ENCODE assay signal across 27 mouse cellular contexts in the genomic region with DNA sequence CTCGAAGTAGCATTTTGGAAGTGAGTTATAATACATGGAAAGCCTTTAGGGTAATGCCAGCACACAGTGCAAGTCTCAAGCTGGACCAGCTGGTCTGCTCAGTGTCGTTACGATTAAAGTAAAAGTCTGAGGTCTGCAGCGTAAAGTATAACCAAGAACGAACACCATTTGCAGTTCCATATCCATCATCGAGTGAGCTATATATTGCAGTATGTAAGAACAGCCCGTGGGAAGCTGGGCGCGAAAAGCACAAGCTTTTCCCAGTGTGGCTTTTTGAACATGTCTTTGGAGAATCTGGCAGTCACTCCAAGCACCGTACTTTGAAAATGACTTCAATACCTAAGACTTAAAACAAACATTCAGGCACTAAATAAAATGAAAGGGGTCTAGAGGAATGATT. TPM values are rescaled to one million over a fixed set of nuclear protein-coding genes. Genes with fewer than 3 reads are reported as not detected.
A peak's percentile ranks its signal among the peaks of the same experiment; 100 is the strongest.
DNase-seq lines count a peak whose midpoint lies in the region; ATAC-seq lines count a peak whose summit lies in the region.
"Had no signal": no experiment of that assay in that cellular context is flagged by ENCODE, and none has a peak within 500 bp of the region (broad histone marks: within the 10 kb centered on the region; RNA-seq: fewer than 3 reads in every experiment).

No protein-coding gene starts in this region.

- H3K27me3 ChIP-seq in kidney, embryonic 15.5 days, result no peaks in the 10 kb centered on the region
- H3K27me3 ChIP-seq: embryonic facial prominence, embryonic 13.5 days; forebrain, embryonic 13.5 days; heart, embryonic 13.5 days; hindbrain, embryonic 13.5 days; intestine, embryonic 15.5 days had no signal

- peak; percentile 47 to 49 for DNase-seq in frontal cortex, adult 2 months (ENCODE audit: extremely low spot score in 1 of 2, low spot score in 1 of 2)
- no peak for DNase-seq in frontal cortex, postnatal 14 days (ENCODE audit: low spot score in 2 of 2)
- peak; percentile 52 to 70 for DNase-seq in right cerebral cortex, postnatal 10 days (ENCODE audit: low spot score in 2 of 2)
- DNase-seq in right cerebral cortex, adult 2 months (ENCODE audit: low spot score in 2 of 2), result no peak
- peak; percentile 46 for DNase-seq in telencephalon, adult 2 months (ENCODE audit: low read depth, low spot score)
- DNase-seq: adrenal gland, adult 2 months; adrenal gland, postnatal 14 days; cerebellum, adult 11-12 months; cerebellum, adult 8-10 months; cerebellum, postnatal 10 days; cerebellum, postnatal 36 days; embryo, embryonic 11 days; gastrocnemius, postnatal 25 days; heart, adult 2 months; heart, postnatal 14 days had no signal

- peaks cover 9% of the 10 kb centered on the region for H3K4me1 ChIP-seq in kidney, embryonic 15.5 days
- H3K4me1 ChIP-seq: forebrain, embryonic 13.5 days; heart, embryonic 10.5 days had no signal

- no peak for ATAC-seq in kidney, embryonic 15.5 days (replicated peaks; ENCODE audit: low FRiP score)
- ATAC-seq: CD4-positive, CD25-positive, alpha-beta regulatory T cell, adult 4 months; forebrain, embryonic 13.5 days; forebrain, embryonic 16.5 days; hindbrain, embryonic 16.5 days; intestine, embryonic 15.5 days had no signal

- no peak overlapping the region for H3K9ac ChIP-seq in kidney, embryonic 15.5 days
- H3K9ac ChIP-seq: embryonic facial prominence, embryonic 13.5 days; forebrain, embryonic 13.5 days; heart, embryonic 13.5 days; hindbrain, embryonic 13.5 days; intestine, embryonic 15.5 days had no signal

- peaks cover 14% of the 10 kb centered on the region; the same call in 1 of the 2 replicates for H3K36me3 ChIP-seq in kidney, embryonic 15.5 days
- H3K36me3 ChIP-seq: intestine, embryonic 15.5 days had no signal

- H3K27ac ChIP-seq in kidney, embryonic 15.5 days, result no peak overlapping the region
- H3K27ac ChIP-seq: embryonic facial prominence, embryonic 10.5 days; embryonic facial prominence, embryonic 13.5 days; forebrain, embryonic 13.5 days; heart, adult 2 months; heart, embryonic 10.5 days; heart, embryonic 13.5 days; hindbrain, embryonic 13.5 days; intestine, embryonic 15.5 days had no signal

- H3K9me3 ChIP-seq in kidney, embryonic 15.5 days (replicated peaks), result no peaks in the 10 kb centered on the region
- H3K9me3 ChIP-seq: embryonic facial prominence, embryonic 10.5 days; embryonic facial prominence, embryonic 13.5 days; forebrain, embryonic 13.5 days; heart, embryonic 10.5 days; heart, embryonic 13.5 days; hindbrain, embryonic 13.5 days; intestine, embryonic 15.5 days had no signal

- 92% methylated on average over 10 of the region's 10 CpGs for WGBS in kidney, embryonic 15.5 days

- H3K4me3 ChIP-seq in kidney, embryonic 15.5 days (replicated peaks), result no peak overlapping the region
- H3K4me3 ChIP-seq: embryonic facial prominence, embryonic 10.5 days; embryonic facial prominence, embryonic 13.5 days; erythroblast, embryonic 14.5 days; forebrain, embryonic 13.5 days; heart, adult 2 months; heart, embryonic 10.5 days; heart, embryonic 13.5 days; hindbrain, embryonic 13.5 days; intestine, embryonic 15.5 days had no signal

- no peak overlapping the region for H3K4me2 ChIP-seq in kidney, embryonic 15.5 days
- H3K4me2 ChIP-seq: embryonic facial prominence, embryonic 13.5 days; forebrain, embryonic 13.5 days; heart, embryonic 13.5 days; hindbrain, embryonic 13.5 days; intestine, embryonic 15.5 days had no signal

RNA-seq across cellular contexts. Expression of a gene that starts 55.0 kb away (rescaled TPM):
- 20.0 and 20.4 TPM in 2 replicates for polyA plus RNA-seq in frontal cortex, adult 2 months (2012; rRNA removed)
- polyA plus RNA-seq in kidney, embryonic 15.5 days (2015; fragmentation: Nextera tagmentation; extraction: Ambion mirVana), result 72.4 and 77.0 TPM in 2 replicates
- polyA plus RNA-seq: erythroblast, embryonic 14.5 days had no signal

Comparison
In these comparisons a context has a peak if more than half of its experiments do, and no peak if none do; other contexts are left out.
1. DNase-seq: peak in frontal cortex, adult 2 months (2 of 2), right cerebral cortex, postnatal 10 days (2 of 2) and telencephalon, adult 2 months (single experiment); none in frontal cortex, postnatal 14 days (0 of 2) and right cerebral cortex, adult 2 months (0 of 2).